Comparison of ENCODE assay signal across 8 mouse cellular contexts in genomic region chr6:125146148-125146547, GRCm38 (mm10). TPM values are rescaled to one million over a fixed set of nuclear protein-coding genes. Genes with fewer than 3 reads are reported as not detected.
DNase-seq lines count a peak whose midpoint lies in the region; ATAC-seq and TF ChIP-seq lines count a peak whose summit lies in the region.

No protein-coding gene starts in this region.

- H3K36me3 ChIP-seq in embryonic facial prominence, embryonic 11.5 days (replicated peaks; ENCODE audit: control insufficient read depth, insufficient read depth, low read depth, low read length): peaks cover 2% of the 10 kb centered on the region; the same call in 1 of the 2 replicates
- H3K36me3 ChIP-seq in hindbrain, embryonic 15.5 days: peaks cover 26% of the 10 kb centered on the region
- H3K36me3 ChIP-seq in midbrain, embryonic 16.5 days (ENCODE audit: control insufficient read depth, insufficient read depth, low read length): peaks cover 13% of the 10 kb centered on the region; the same call in 1 of the 2 replicates

- DNase-seq in left cerebral cortex, adult 2 months (ENCODE audit: extremely low spot score in 1 of 2, low spot score in 2 of 2): peak in 1 of 2 experiments; percentile 17
- DNase-seq in left cerebral cortex, adult 8-10 months (ENCODE audit: low spot score in 2 of 2): no peak
- DNase-seq in embryonic facial prominence, embryonic 11.5 days (ENCODE audit: low spot score): no peak
- DNase-seq in urinary bladder, postnatal 25 days (ENCODE audit: low spot score): no peak
- no peak for DNase-seq in kidney, adult 9 months
- DNase-seq in left cerebral cortex, postnatal 4 days: no peak

- TF ChIP-seq CTCF in left cerebral cortex, adult 2 months (IDR thresholded peaks at IDR 0.05): no peak

- peak overlapping the region; percentile 79 for H3K9ac ChIP-seq in embryonic facial prominence, embryonic 11.5 days (replicated peaks; ENCODE audit: low read length)
- peak overlapping the region; percentile 92 for H3K9ac ChIP-seq in hindbrain, embryonic 15.5 days
- peak overlapping the region; percentile 92 for H3K9ac ChIP-seq in midbrain, embryonic 16.5 days (ENCODE audit: low read depth, low read length)

- 50% methylated on average over 7 of the region's 7 CpGs for WGBS in embryonic facial prominence, embryonic 11.5 days
- WGBS in hindbrain, embryonic 15.5 days: 42% methylated on average over 7 of the region's 7 CpGs
- 45% methylated on average over 7 of the region's 7 CpGs for WGBS in midbrain, embryonic 16.5 days

- intact Hi-C loops in left cerebral cortex, adult 2 months (cut with DNase I): loop anchor here (5.0 kb wide), 1 partner anchor 126 kb away; no protein-coding TSS in a partner anchor
- intact Hi-C loops in left cerebral cortex, postnatal 4 days (cut with DNase I): loop anchor here (5.0 kb wide), 1 partner anchor 121 kb away; no protein-coding TSS in a partner anchor

- H3K4me2 ChIP-seq in embryonic facial prominence, embryonic 11.5 days (ENCODE audit: low read depth, low read length): peak overlapping the region; percentile 86
- peak overlapping the region; percentile 75 for H3K4me2 ChIP-seq in hindbrain, embryonic 15.5 days
- peak overlapping the region; percentile 98 for H3K4me2 ChIP-seq in midbrain, embryonic 16.5 days (ENCODE audit: low read length)

- H3K4me3 ChIP-seq in left cerebral cortex, adult 2 months: peak overlapping the region; percentile 95
- H3K4me3 ChIP-seq in embryonic facial prominence, embryonic 11.5 days (ENCODE audit: low read depth, low read length): peak overlapping the region; percentile 76
- peak overlapping the region; percentile 86 for H3K4me3 ChIP-seq in hindbrain, embryonic 15.5 days
- peak overlapping the region; percentile 62 for H3K4me3 ChIP-seq in midbrain, embryonic 16.5 days (ENCODE audit: low read depth, low read length)

- no peaks in the 10 kb centered on the region; the same call in 1 of the 2 replicates for H3K4me1 ChIP-seq in embryonic facial prominence, embryonic 11.5 days (ENCODE audit: control insufficient read depth, insufficient read depth, low read length)
- peaks cover 52% of the 10 kb centered on the region for H3K4me1 ChIP-seq in hindbrain, embryonic 15.5 days (replicated peaks)
- H3K4me1 ChIP-seq in midbrain, embryonic 16.5 days (ENCODE audit: control insufficient read depth, insufficient read depth, low read length): peaks cover 38% of the 10 kb centered on the region

- H3K27ac ChIP-seq in left cerebral cortex, adult 2 months: peak overlapping the region; percentile 97
- H3K27ac ChIP-seq in embryonic facial prominence, embryonic 11.5 days (replicated peaks; ENCODE audit: low read depth, low read length): no peak overlapping the region
- H3K27ac ChIP-seq in hindbrain, embryonic 15.5 days (replicated peaks): 0 out of 2 replicates have a peak overlapping the region, but pooled peaks have one; percentile 29
- H3K27ac ChIP-seq in midbrain, embryonic 16.5 days (ENCODE audit: low read length): no peak overlapping the region; the same call in 1 of the 2 replicates

- H3K9me3 ChIP-seq in embryonic facial prominence, embryonic 11.5 days (replicated peaks; ENCODE audit: control insufficient read depth, low read length): no peaks in the 10 kb centered on the region
- no peaks in the 10 kb centered on the region for H3K9me3 ChIP-seq in hindbrain, embryonic 15.5 days
- no peaks in the 10 kb centered on the region for H3K9me3 ChIP-seq in midbrain, embryonic 16.5 days (replicated peaks; ENCODE audit: control insufficient read depth, low read length, poor library complexity, severe bottlenecking)

- no peak for ATAC-seq in embryonic facial prominence, embryonic 11.5 days (replicated peaks; ENCODE audit: insufficient number of reproducible peaks, low FRiP score, low TSS enrichment, low read depth)
- no peak for ATAC-seq in hindbrain, embryonic 15.5 days (ENCODE audit: low FRiP score, low read depth)
- ATAC-seq in midbrain, embryonic 16.5 days: no peak

- no peaks in the 10 kb centered on the region for H3K27me3 ChIP-seq in embryonic facial prominence, embryonic 11.5 days (ENCODE audit: control insufficient read depth, insufficient read depth, low read length)
- no peaks in the 10 kb centered on the region for H3K27me3 ChIP-seq in hindbrain, embryonic 15.5 days
- H3K27me3 ChIP-seq in midbrain, embryonic 16.5 days (ENCODE audit: control insufficient read depth, insufficient read depth, low read depth, low read length): no peaks in the 10 kb centered on the region

RNA-seq across cellular contexts. Expression of gene Iffo1, which starts 1.1 kb away (rescaled TPM):
- 10 to 100 TPM; 64.6 to 67.1 TPM for total RNA-seq in left cerebral cortex, adult 2 months (2021)
- total RNA-seq in left cerebral cortex, adult 8-10 months (2022): 10 to 100 TPM; 62.0 to 68.5 (median 66.4) TPM
- polyA plus RNA-seq in embryonic facial prominence, embryonic 11.5 days (2014; fragmentation: Nextera tagmentation; extraction: Ambion mirVana): 7.0 and 10.3 TPM in 2 replicates
- 22.1 and 23.7 TPM in 2 replicates for polyA plus RNA-seq in hindbrain, embryonic 15.5 days (2015; fragmentation: Nextera tagmentation; extraction: Ambion mirVana)
- 21.1 and 21.2 TPM in 2 replicates for polyA plus RNA-seq in midbrain, embryonic 16.5 days (2015; fragmentation: Nextera tagmentation; extraction: Ambion mirVana)
- total RNA-seq in left cerebral cortex, postnatal 4 days (2021): 10 to 100 TPM; 27.0 to 28.3 TPM

RNA-seq across cellular contexts. Expression of gene Nop2, which starts 14.4 kb away (rescaled TPM):
- 10 to 100 TPM; 28.1 to 32.1 TPM for total RNA-seq in left cerebral cortex, adult 2 months (2021)
- 10 to 100 TPM; 25.4 to 28.2 (median 27.2) TPM for total RNA-seq in left cerebral cortex, adult 8-10 months (2022)
- 66.3 and 69.8 TPM in 2 replicates for polyA plus RNA-seq in embryonic facial prominence, embryonic 11.5 days (2014; fragmentation: Nextera tagmentation; extraction: Ambion mirVana)
- polyA plus RNA-seq in hindbrain, embryonic 15.5 days (2015; fragmentation: Nextera tagmentation; extraction: Ambion mirVana): 47.7 and 49.7 TPM in 2 replicates
- 49.2 and 49.3 TPM in 2 replicates for polyA plus RNA-seq in midbrain, embryonic 16.5 days (2015; fragmentation: Nextera tagmentation; extraction: Ambion mirVana)
- 10 to 100 TPM; 43.0 to 44.5 TPM for total RNA-seq in left cerebral cortex, postnatal 4 days (2021)

RNA-seq across cellular contexts. Expression of gene Gapdh, which starts 20.1 kb away (rescaled TPM):
- 1,000 to 10,000 TPM; 2,312 to 2,314 TPM for total RNA-seq in left cerebral cortex, adult 2 months (2021)
- 1,000 to 10,000 TPM; 2,585 to 3,221 (median 2,921) TPM for total RNA-seq in left cerebral cortex, adult 8-10 months (2022)
- polyA plus RNA-seq in embryonic facial prominence, embryonic 11.5 days (2014; fragmentation: Nextera tagmentation; extraction: Ambion mirVana): 2,314 and 2,539 TPM in 2 replicates
- 1,531 and 1,630 TPM in 2 replicates for polyA plus RNA-seq in hindbrain, embryonic 15.5 days (2015; fragmentation: Nextera tagmentation; extraction: Ambion mirVana)
- polyA plus RNA-seq in midbrain, embryonic 16.5 days (2015; fragmentation: Nextera tagmentation; extraction: Ambion mirVana): 1,326 and 1,443 TPM in 2 replicates
- 1,000 to 10,000 TPM; 1,244 to 1,314 TPM for total RNA-seq in left cerebral cortex, postnatal 4 days (2021)

RNA-seq across cellular contexts. Expression of gene Ncapd2, which starts 45.4 kb away (rescaled TPM):
- total RNA-seq in left cerebral cortex, adult 2 months (2021): 10 to 100 TPM; 22.6 to 23.4 TPM
- 10 to 100 TPM; 25.9 to 32.9 (median 30.5) TPM for total RNA-seq in left cerebral cortex, adult 8-10 months (2022)
- 135 and 136 TPM in 2 replicates for polyA plus RNA-seq in embryonic facial prominence, embryonic 11.5 days (2014; fragmentation: Nextera tagmentation; extraction: Ambion mirVana)
- polyA plus RNA-seq in hindbrain, embryonic 15.5 days (2015; fragmentation: Nextera tagmentation; extraction: Ambion mirVana): 51.3 and 57.1 TPM in 2 replicates
- polyA plus RNA-seq in midbrain, embryonic 16.5 days (2015; fragmentation: Nextera tagmentation; extraction: Ambion mirVana): 39.4 and 41.2 TPM in 2 replicates
- total RNA-seq in left cerebral cortex, postnatal 4 days (2021): 10 to 100 TPM; 44.9 to 51.4 TPM

RNA-seq across cellular contexts. Expression of gene Mrpl51, which starts 45.5 kb away (rescaled TPM):
- 10 to 100 TPM; 69.1 to 74.5 TPM for total RNA-seq in left cerebral cortex, adult 2 months (2021)
- total RNA-seq in left cerebral cortex, adult 8-10 months (2022): 10 to 100 TPM; 74.9 to 79.0 (median 77.2) TPM
- 205 and 217 TPM in 2 replicates for polyA plus RNA-seq in embryonic facial prominence, embryonic 11.5 days (2014; fragmentation: Nextera tagmentation; extraction: Ambion mirVana)
- 148 and 150 TPM in 2 replicates for polyA plus RNA-seq in hindbrain, embryonic 15.5 days (2015; fragmentation: Nextera tagmentation; extraction: Ambion mirVana)
- polyA plus RNA-seq in midbrain, embryonic 16.5 days (2015; fragmentation: Nextera tagmentation; extraction: Ambion mirVana): 132 TPM in 2 replicates
- 10 to 100 TPM; 67.7 to 72.7 TPM for total RNA-seq in left cerebral cortex, postnatal 4 days (2021)

Comparison
In these comparisons a context has a peak if more than half of its experiments do, and no peak if none do; other contexts are left out.
1. H3K27ac ChIP-seq: peak in left cerebral cortex, adult 2 months (single experiment) and hindbrain, embryonic 15.5 days (single experiment); none in embryonic facial prominence, embryonic 11.5 days (single experiment) and midbrain, embryonic 16.5 days (single experiment).
2. Peak in every context shown above with its lines, with median percentiles within 50 percentile points of each other: H3K4me3 ChIP-seq, H3K4me2 ChIP-seq and H3K9ac ChIP-seq.